ENCODE assay signal across 9 mouse cellular contexts in the genomic region with DNA sequence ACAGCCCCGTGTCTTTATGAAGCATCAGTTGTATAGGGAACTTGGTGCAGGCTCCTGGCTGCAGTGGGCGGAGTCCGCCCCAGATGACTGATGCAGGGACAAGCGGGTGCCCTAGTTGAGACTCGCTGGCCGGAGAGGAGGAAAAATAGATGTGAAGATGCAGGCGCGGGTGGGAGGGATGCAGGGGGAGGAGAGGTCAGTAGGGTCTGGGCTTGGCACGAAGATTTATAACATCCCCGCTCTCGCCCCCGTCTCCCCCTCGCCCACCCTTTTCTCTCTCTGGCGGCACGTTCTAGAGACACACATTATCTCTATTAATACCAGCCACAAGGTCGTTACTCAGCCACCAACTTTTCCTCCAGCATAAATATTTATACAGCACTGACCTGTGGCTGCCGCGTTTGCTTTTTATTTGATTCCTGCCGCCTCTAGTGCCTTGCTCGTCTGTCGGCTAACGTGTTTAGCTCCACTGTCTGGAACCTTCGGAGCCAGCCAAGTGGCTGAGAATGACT.
DNase-seq lines count a peak whose midpoint lies in the region; ATAC-seq lines count a peak whose summit lies in the region.
"Had no signal": no experiment of that assay in that cellular context is flagged by ENCODE, and none has a peak within 500 bp of the region (broad histone marks: within the 10 kb centered on the region; RNA-seq: fewer than 3 reads in every experiment).

No protein-coding gene starts in this region.

- H3K27ac ChIP-seq in heart, embryonic 16.5 days (ENCODE audit: low read length): no peak overlapping the region
- H3K27ac ChIP-seq in embryonic facial prominence, embryonic 13.5 days: no peak overlapping the region
- H3K27ac ChIP-seq in limb, embryonic 11.5 days (replicated peaks; ENCODE audit: low read depth, low read length): no peak overlapping the region
- no peak overlapping the region for H3K27ac ChIP-seq in neural tube, embryonic 12.5 days

- no peak for ATAC-seq in heart, embryonic 16.5 days (replicated peaks; ENCODE audit: extremely low read depth, insufficient read depth, low FRiP score)
- no peak for ATAC-seq in embryonic facial prominence, embryonic 13.5 days (ENCODE audit: insufficient number of reproducible peaks, insufficient read depth, low FRiP score, low TSS enrichment, low read depth)
- no peak for ATAC-seq in limb, embryonic 11.5 days (ENCODE audit: insufficient number of reproducible peaks, low FRiP score, low TSS enrichment, low read depth)
- ATAC-seq in neural tube, embryonic 12.5 days (ENCODE audit: low FRiP score, low read depth): no peak

- peak overlapping the region; percentile 17 for H3K4me3 ChIP-seq in heart, embryonic 16.5 days (ENCODE audit: low read length)
- peak overlapping the region; percentile 35 for H3K4me3 ChIP-seq in embryonic facial prominence, embryonic 13.5 days
- peak overlapping the region; percentile 5 for H3K4me3 ChIP-seq in limb, embryonic 11.5 days (ENCODE audit: low read depth, low read length)
- H3K4me3 ChIP-seq in neural tube, embryonic 12.5 days: peak overlapping the region; percentile 21; the same call in 1 of the 2 replicates

- H3K36me3 ChIP-seq in heart, embryonic 16.5 days (ENCODE audit: control insufficient read depth, insufficient read depth): no peaks in the 10 kb centered on the region
- no peaks in the 10 kb centered on the region for H3K36me3 ChIP-seq in embryonic facial prominence, embryonic 13.5 days
- H3K36me3 ChIP-seq in limb, embryonic 11.5 days (ENCODE audit: control insufficient read depth, insufficient read depth, low read length): no peaks in the 10 kb centered on the region
- H3K36me3 ChIP-seq in neural tube, embryonic 12.5 days: no peaks in the 10 kb centered on the region

- WGBS in heart, embryonic 16.5 days: 11% methylated on average over 21 of the region's 23 CpGs
- WGBS in embryonic facial prominence, embryonic 13.5 days: 12% methylated on average over 22 of the region's 23 CpGs
- 6% methylated on average over 21 of the region's 23 CpGs for WGBS in limb, embryonic 11.5 days
- WGBS in neural tube, embryonic 12.5 days: 4% methylated on average over 23 of the region's 23 CpGs

- DNase-seq in heart, adult 11 months: no peak
- peak; percentile 60 for DNase-seq in limb, embryonic 11.5 days (ENCODE audit: low spot score)
- DNase-seq in c-Kit-positive CD71-positive TER-119-positive erythroid progenitor cells, embryonic 14.5 days (ENCODE audit: low spot score): no peak
- no peak for DNase-seq in thymus, postnatal 36 days
- no peak for DNase-seq in thymus, postnatal 4 days

- H3K4me1 ChIP-seq in heart, embryonic 16.5 days (ENCODE audit: control insufficient read depth, insufficient read depth, low read length): peaks cover 3% of the 10 kb centered on the region; the same call in 1 of the 2 replicates
- 0 out of 2 replicates have a peak, but pooled peaks cover 6% of the 10 kb centered on the region for H3K4me1 ChIP-seq in embryonic facial prominence, embryonic 13.5 days
- no peaks in the 10 kb centered on the region for H3K4me1 ChIP-seq in limb, embryonic 11.5 days (ENCODE audit: control insufficient read depth, insufficient read depth, low read length)
- H3K4me1 ChIP-seq in neural tube, embryonic 12.5 days: no peaks in the 10 kb centered on the region

- peaks cover 4% of the 10 kb centered on the region for H3K9me3 ChIP-seq in heart, embryonic 16.5 days (replicated peaks; ENCODE audit: control insufficient read depth, low read length)
- no peaks in the 10 kb centered on the region for H3K9me3 ChIP-seq in embryonic facial prominence, embryonic 13.5 days
- H3K9me3 ChIP-seq in limb, embryonic 11.5 days (ENCODE audit: control insufficient read depth, low read length): peaks cover 4% of the 10 kb centered on the region; the same call in 1 of the 2 replicates
- no peaks in the 10 kb centered on the region for H3K9me3 ChIP-seq in neural tube, embryonic 12.5 days

- peaks cover 18% of the 10 kb centered on the region for H3K27me3 ChIP-seq in heart, embryonic 16.5 days (ENCODE audit: control insufficient read depth, insufficient read depth, low read length)
- H3K27me3 ChIP-seq in embryonic facial prominence, embryonic 13.5 days: peaks cover 16% of the 10 kb centered on the region; the same call in 1 of the 2 replicates
- peaks cover 13% of the 10 kb centered on the region; the same call in 1 of the 2 replicates for H3K27me3 ChIP-seq in limb, embryonic 11.5 days (ENCODE audit: control insufficient read depth, insufficient read depth, low read length)
- 0 out of 2 replicates have a peak, but pooled peaks cover 5% of the 10 kb centered on the region for H3K27me3 ChIP-seq in neural tube, embryonic 12.5 days (replicated peaks)
- H3K27me3 ChIP-seq: CH12.LX had no signal

- H3K4me2 ChIP-seq in heart, embryonic 16.5 days (ENCODE audit: low read depth, low read length): peak overlapping the region; percentile 48
- H3K4me2 ChIP-seq in embryonic facial prominence, embryonic 13.5 days: peak overlapping the region; percentile 62
- peak overlapping the region; percentile 49 for H3K4me2 ChIP-seq in limb, embryonic 11.5 days (ENCODE audit: low read depth, severe bottlenecking)
- peak overlapping the region; percentile 58 for H3K4me2 ChIP-seq in neural tube, embryonic 12.5 days (replicated peaks)

- no peak overlapping the region for H3K9ac ChIP-seq in heart, embryonic 16.5 days (ENCODE audit: low read length)
- peak overlapping the region; percentile 52; the same call in 1 of the 2 replicates for H3K9ac ChIP-seq in embryonic facial prominence, embryonic 13.5 days
- H3K9ac ChIP-seq in limb, embryonic 11.5 days (ENCODE audit: low read length): no peak overlapping the region
- no peak overlapping the region for H3K9ac ChIP-seq in neural tube, embryonic 12.5 days
